Mouse (Mus musculus) Muller cell, postnatal 12 days (primary cell): ENCODE data around the gene Thoc3.

ENCODE experiments used
- DNase-seq: peaks from one replicate; pipeline ENCODE4 v3.0.0-alpha.2; 2015; ENCODE audit errors: inconsistent ontology term

Gene Thoc3

GRCm38 (mm10) chr13:54443693-54444092, 25.0 kb downstream of the Thoc3 start:
- DNase-seq, result no peak

DNA sequence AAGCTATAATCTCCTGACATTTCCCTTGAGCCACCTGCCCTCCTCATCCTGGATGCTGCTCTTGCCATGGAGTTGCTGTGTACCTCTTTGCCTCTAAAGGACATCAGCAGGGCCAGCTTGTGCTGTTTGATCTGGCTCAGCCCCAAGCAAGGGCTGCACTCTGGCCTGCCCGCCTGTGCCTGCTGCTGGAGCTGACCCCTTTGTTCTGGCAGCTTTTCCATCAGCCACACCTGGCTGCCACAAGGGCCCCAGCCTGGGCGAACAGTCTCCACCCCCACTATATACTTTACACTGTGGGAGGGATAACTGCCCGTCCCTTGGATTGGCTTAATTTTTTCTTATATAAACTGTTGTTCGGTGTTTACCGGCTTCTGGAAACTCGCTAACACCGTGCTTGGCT, 28.7 kb downstream of the Thoc3 start:
- DNase-seq, result no peak

DNA sequence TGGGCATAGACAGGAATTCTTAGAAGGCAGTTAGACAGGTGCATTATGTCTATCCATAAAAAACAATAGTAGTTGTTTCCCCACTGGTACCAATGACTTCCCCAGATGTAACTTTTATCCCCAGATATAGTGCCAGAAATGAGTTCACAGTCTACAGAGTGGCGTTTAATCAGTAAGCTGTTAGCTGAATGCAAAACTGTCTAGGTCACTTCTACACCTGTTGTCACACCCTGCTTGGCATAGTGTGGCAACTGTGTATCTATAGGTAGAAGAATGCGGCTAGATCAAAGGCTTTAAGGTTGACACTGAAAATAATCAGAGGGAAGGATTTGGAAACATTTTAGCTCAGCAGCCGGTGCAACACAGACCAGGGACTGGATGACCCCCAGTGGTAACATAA, 29.8 kb downstream of the Thoc3 start:
- DNase-seq, result no peak

DNA sequence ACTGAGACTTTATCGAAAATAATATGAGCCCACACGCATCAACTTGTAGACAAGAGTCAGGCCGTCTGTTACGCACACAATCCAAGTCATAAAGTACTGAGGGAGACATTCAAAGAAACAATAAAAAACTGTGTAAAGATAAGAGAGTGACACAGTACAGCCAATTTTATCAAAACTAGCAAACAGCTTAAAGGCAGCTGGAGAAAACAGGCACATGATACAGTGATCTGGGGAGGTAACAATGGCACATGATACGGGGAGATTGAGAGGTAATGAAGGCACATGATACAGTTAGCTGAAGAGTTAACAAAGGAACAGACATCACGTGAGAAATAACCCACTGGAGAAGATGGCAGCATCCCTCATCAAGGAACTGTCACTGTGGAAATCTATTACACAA, 31.6 kb downstream of the Thoc3 start:
- DNase-seq, result no peak

DNA sequence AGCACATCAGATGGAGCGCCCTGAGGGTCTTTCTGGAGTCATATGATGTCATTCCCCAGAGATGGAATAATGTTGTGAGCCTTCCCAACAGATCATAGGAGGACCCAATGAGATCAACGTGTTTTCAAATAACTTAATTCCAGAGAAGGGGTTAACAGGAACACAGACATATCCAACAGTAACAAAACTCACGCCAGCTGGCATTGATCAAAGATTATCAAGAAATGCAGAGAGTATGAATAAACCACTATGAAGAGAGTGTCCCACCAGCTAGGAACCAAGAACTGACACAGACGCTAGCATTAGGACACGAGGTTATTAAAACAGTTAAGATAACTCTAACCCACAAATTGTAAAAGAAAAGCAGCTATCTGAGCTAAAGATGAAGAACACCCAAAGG, 32.0 kb downstream of the Thoc3 start:
- DNase-seq, result no peak

GRCm38 (mm10) chr13:54431161-54431560, 37.5 kb downstream of the Thoc3 start:
- no peak for DNase-seq

DNA sequence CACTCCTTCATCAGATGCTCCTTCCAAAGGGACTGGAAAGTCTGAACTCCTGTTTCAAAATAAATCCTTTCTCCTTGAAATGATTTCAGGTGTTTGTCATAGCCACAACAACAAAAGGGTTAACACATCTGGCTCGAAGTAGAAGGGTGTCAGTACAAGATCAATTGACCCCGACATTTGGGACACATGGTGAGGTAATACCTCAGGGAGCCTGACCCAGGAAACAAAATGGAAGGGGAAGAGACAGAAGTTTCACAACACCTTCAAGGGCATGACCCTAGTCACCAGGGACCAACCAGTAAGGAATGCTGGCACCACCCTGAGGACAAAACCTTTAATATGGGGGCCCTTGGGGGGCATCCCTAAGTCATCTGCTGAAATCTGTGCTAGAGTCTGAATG, 38.6 kb downstream of the Thoc3 start:
- DNase-seq, result no peak

- no peak for DNase-seq
Measured at GRCm38 (mm10) chr13:54428771-54429170, 39.9 kb downstream of the Thoc3 start.

DNA sequence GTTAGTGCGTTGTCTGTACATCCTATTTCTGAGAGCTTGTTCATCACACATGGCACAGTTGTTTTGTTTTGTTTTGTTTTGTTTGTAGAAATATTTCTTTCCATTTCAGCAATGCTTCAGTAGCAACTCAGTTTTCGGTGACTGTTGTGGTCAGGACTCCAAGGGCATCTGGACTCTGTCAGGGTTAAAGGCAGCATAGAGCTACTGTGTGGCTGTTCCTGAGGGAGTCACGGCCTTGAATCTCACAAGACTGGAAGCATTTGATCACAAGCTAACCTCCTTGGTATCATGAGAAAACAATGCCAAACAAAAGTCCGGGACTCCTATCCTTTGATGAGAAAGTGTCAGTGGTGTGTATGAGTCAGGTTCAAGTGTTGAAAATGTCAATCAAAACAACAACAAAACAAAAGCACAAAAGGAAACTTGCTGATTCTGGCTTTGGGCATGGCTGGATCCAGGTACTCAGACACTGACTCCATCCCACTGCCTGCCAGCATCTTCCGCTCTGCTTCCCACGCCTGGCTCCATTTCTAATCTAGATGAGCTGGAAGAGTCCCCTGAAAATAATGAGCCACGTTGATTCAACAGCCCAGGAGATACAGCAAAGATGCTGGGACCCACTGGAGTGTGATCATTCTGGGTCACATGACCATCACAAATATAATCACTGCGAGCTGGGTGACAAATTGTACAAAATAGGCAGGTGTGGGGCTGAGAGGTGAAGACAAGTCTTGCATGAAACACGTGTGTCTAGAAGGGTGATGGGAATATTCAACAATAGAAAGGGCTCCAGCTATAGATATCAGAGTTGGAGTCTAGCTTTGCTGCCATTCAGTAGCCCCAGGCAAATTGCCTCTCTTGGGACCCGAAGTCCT, 41.6 kb downstream of the Thoc3 start:
- peak; percentile 46 for DNase-seq

DNA sequence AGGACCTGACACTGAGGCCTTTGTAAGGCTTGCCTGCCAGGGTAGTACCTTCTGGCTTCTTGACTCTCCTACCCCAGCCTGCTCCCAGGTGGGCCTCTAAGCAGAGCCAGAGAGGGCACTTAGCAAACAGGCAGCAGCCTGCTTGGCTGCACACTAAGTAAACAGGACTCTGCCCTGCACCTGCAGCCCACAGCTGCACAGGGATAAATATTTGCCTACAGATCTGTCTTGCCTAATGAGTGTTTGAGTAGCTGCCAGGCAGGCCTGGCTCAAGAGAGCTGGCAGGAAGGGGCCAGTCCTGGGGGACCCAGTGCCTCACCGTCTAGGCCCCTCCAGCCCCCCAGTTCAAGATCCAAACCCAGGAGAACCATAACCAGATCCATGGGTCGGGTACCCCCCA, 43.4 kb downstream of the Thoc3 start:
- no peak for DNase-seq

- DNase-seq, result no peak
Measured at GRCm38 (mm10) chr13:54420226-54420625, 48.4 kb downstream of the Thoc3 start.

DNA sequence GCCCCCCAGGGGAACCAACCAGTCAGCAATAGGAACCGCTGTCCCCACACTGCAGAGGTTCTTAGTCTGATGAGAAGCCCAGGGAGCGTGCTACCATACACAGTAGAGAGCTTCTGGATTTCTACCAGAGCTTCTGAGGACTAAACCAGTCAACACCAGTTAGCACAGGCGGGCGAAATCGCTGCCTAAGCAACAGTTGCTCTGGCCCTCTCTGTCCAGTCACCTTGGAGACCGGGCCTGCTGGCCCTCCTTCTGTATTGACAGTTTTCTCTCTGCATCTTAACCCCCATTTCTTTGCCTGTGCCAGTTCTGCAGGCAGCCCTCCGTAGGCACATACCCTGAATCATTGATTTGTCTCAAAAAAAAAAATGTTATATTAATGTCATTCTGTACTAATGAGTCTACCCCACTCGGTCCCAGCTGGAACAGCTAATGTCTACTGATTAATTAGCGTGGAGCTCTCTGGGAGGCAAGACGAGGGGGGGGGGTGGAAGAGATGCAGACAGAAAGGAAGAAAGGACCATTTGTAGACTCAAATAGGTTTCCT, 49.8 kb downstream of the Thoc3 start:
- no peak for DNase-seq

DNA sequence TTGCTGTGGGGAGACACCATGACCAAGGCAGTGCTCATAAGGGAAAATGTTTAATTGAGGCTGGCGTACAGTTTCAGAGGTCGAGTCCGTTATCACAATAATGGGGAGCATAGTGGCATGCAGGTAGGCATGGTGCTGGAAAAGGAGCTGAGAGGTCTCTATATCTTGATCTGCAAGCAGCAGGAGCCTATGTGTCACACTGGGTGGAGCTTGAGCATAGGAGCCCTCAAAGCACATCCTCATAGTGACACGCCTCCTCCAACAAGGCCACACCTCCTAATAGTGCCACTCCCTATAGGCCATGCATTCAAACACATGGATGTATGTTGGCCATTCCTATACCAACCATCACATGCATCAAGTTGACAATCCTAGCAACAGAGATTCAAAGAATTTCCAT, 53.6 kb downstream of the Thoc3 start:
- DNase-seq, result no peak

- DNase-seq, result no peak
Measured at GRCm38 (mm10) chr13:54412721-54413120, 55.9 kb downstream of the Thoc3 start.

GRCm38 (mm10) chr13:54412236-54412635, 56.4 kb downstream of the Thoc3 start:
- peak; percentile 48 for DNase-seq

DNA sequence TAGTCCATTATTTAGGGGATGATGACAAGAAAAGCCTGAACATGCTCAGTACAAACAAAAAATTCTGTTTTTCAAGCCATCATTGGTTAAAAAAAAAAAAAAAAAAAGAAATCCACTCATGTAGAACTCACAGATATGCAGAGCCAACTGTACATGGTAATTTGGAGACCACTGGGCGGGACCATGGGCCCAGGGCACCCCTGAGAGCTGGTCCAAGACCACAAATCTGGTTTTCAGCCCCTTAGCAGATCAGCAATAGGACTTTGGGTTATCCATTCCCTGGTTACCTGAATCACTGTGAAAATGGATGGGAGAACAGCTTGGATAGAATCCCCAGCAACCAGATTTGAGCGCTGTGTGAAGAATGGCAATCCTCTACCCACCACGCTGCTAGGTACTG, 57.0 kb downstream of the Thoc3 start:
- DNase-seq, result no peak
